Mouse (Mus musculus): ENCODE results near the gene Ms4a3. TPM values are rescaled to one million over a fixed set of nuclear protein-coding genes. Genes with fewer than 3 reads are reported as not detected.
A peak's percentile ranks its signal among the peaks of the same experiment; 100 is the strongest.

Gene Ms4a3
- polyA plus RNA-seq, 1 experiment from 2014 or later = not detected

- DNase-seq (ENCODE audit: low spot score) = no peak
- H3K9me3 ChIP-seq (replicated peaks) = no peaks in the 10 kb centered on the region
- no peak overlapping the region for H3K4me3 ChIP-seq
- H3K36me3 ChIP-seq = no peaks in the 10 kb centered on the region
- no peaks in the 10 kb centered on the region for H3K4me1 ChIP-seq
- WGBS = 67% methylated on average over 2 of the region's 2 CpGs
- no peaks in the 10 kb centered on the region for H3K27me3 ChIP-seq (ENCODE audit: low read depth, poor library complexity, severe bottlenecking)
- H3K27ac ChIP-seq (replicated peaks) = no peak overlapping the region
These were observed 25.8 kb downstream of the Ms4a3 start for GRCm38 (mm10) chr19:11614805-11615204.

- Histone ChIP-seq H3K27me3 (ENCODE audit: low read depth, poor library complexity, severe bottlenecking) (no peaks in the 10 kb centered on the region), H3K27ac (replicated peaks) (no peak overlapping the region), H3K4me3 (no peak overlapping the region), H3K36me3 (no peaks in the 10 kb centered on the region), H3K9me3 (replicated peaks) (no peaks in the 10 kb centered on the region), H3K4me1 (no peaks in the 10 kb centered on the region)
- WGBS = 88% methylated on average over 8 of the region's 8 CpGs
- no peak for DNase-seq (ENCODE audit: low spot score)
These were observed 26.7 kb downstream of the Ms4a3 start for GRCm38 (mm10) chr19:11613776-11614443.

GRCm38 (mm10) chr19:11613084-11613483 lies 27.6 kb downstream of the Ms4a3 start:
- Histone ChIP-seq H3K27me3 (ENCODE audit: low read depth, poor library complexity, severe bottlenecking) (no peaks in the 10 kb centered on the region), H3K36me3 (no peaks in the 10 kb centered on the region), H3K4me3 (no peak overlapping the region), H3K9me3 (replicated peaks) (no peaks in the 10 kb centered on the region), H3K4me1 (no peaks in the 10 kb centered on the region), H3K27ac (replicated peaks) (no peak overlapping the region)
- 91% methylated on average over 1 of the region's 1 CpGs for WGBS
- no peak for DNase-seq (ENCODE audit: low spot score)

GRCm38 (mm10) chr19:11612293-11612692 lies 28.4 kb downstream of the Ms4a3 start:
- no peak overlapping the region for H3K4me3 ChIP-seq
- WGBS = 68% methylated on average over 2 of the region's 2 CpGs
- no peak for DNase-seq (ENCODE audit: low spot score)
- no peaks in the 10 kb centered on the region for H3K4me1 ChIP-seq
- H3K27ac ChIP-seq (replicated peaks) = no peak overlapping the region
- H3K36me3 ChIP-seq = no peaks in the 10 kb centered on the region
- no peaks in the 10 kb centered on the region for H3K27me3 ChIP-seq (ENCODE audit: low read depth, poor library complexity, severe bottlenecking)
- H3K9me3 ChIP-seq (replicated peaks) = no peaks in the 10 kb centered on the region

- 25% methylated on average over 6 of the region's 6 CpGs for WGBS
- Histone ChIP-seq H3K4me3 (no peak overlapping the region), H3K9me3 (replicated peaks) (no peaks in the 10 kb centered on the region), H3K27me3 (ENCODE audit: low read depth, poor library complexity, severe bottlenecking) (no peaks in the 10 kb centered on the region), H3K36me3 (no peaks in the 10 kb centered on the region), H3K4me1 (no peaks in the 10 kb centered on the region), H3K27ac (replicated peaks) (no peak overlapping the region)
- DNase-seq (ENCODE audit: low spot score) = peak; percentile 13
These were observed 29.1 kb downstream of the Ms4a3 start for GRCm38 (mm10) chr19:11611541-11611945.

GRCm38 (mm10) chr19:11608172-11608571 lies 32.5 kb downstream of the Ms4a3 start:
- no peak overlapping the region for H3K27ac ChIP-seq (replicated peaks)
- H3K36me3 ChIP-seq = no peaks in the 10 kb centered on the region
- no peaks in the 10 kb centered on the region for H3K9me3 ChIP-seq (replicated peaks)
- peak; percentile 42 for DNase-seq (ENCODE audit: low spot score)
- 21% methylated on average over 1 of the region's 1 CpGs for WGBS
- no peak overlapping the region for H3K4me3 ChIP-seq
- H3K27me3 ChIP-seq (ENCODE audit: low read depth, poor library complexity, severe bottlenecking) = no peaks in the 10 kb centered on the region
- no peaks in the 10 kb centered on the region for H3K4me1 ChIP-seq

- H3K9me3 ChIP-seq (replicated peaks) = no peaks in the 10 kb centered on the region
- no peak within 1 kb of the TSS for H3K4me3 ChIP-seq
- no peaks in the 10 kb centered on the region for H3K4me1 ChIP-seq
- H3K36me3 ChIP-seq = no peaks in the 10 kb centered on the region
- H3K27ac ChIP-seq (replicated peaks) = no peak within 1 kb of the TSS
- no peak for DNase-seq (ENCODE audit: low spot score)
- H3K27me3 ChIP-seq (ENCODE audit: low read depth, poor library complexity, severe bottlenecking) = no peaks in the 10 kb centered on the region
- WGBS = 92% methylated on average over 2 of the region's 2 CpGs
These were observed 36.0 kb downstream of the Ms4a3 start, which contains the start of gene Ms4a6d for GRCm38 (mm10) chr19:11604603-11605002. Gene Ms4a6d, minus strand, starts transcription at chr19:11604849.

- H3K27me3 ChIP-seq (ENCODE audit: low read depth, poor library complexity, severe bottlenecking) = no peaks in the 10 kb centered on the region
- no peaks in the 10 kb centered on the region for H3K9me3 ChIP-seq (replicated peaks)
- no peak overlapping the region for H3K4me3 ChIP-seq
- 93% methylated on average over 2 of the region's 2 CpGs for WGBS
- no peak for DNase-seq (ENCODE audit: low spot score)
- no peaks in the 10 kb centered on the region for H3K36me3 ChIP-seq
- no peaks in the 10 kb centered on the region for H3K4me1 ChIP-seq
- H3K27ac ChIP-seq (replicated peaks) = no peak overlapping the region
These were observed 38.6 kb downstream of the Ms4a3 start for GRCm38 (mm10) chr19:11602026-11602425.

- 92% methylated on average over 3 of the region's 3 CpGs for WGBS
- no peak overlapping the region for H3K27ac ChIP-seq (replicated peaks)
- no peaks in the 10 kb centered on the region for H3K9me3 ChIP-seq (replicated peaks)
- H3K36me3 ChIP-seq = no peaks in the 10 kb centered on the region
- H3K4me1 ChIP-seq = no peaks in the 10 kb centered on the region
- no peaks in the 10 kb centered on the region for H3K27me3 ChIP-seq (ENCODE audit: low read depth, poor library complexity, severe bottlenecking)
- no peak overlapping the region for H3K4me3 ChIP-seq
- no peak for DNase-seq (ENCODE audit: low spot score)
These were observed 39.3 kb downstream of the Ms4a3 start for GRCm38 (mm10) chr19:11601349-11601748.

GRCm38 (mm10) chr19:11589891-11590449 lies 50.7 kb downstream of the Ms4a3 start:
- DNase-seq (ENCODE audit: low spot score) = no peak
- H3K4me1 ChIP-seq = no peaks in the 10 kb centered on the region
- WGBS = 69% methylated on average over 2 of the region's 2 CpGs
- no peaks in the 10 kb centered on the region for H3K27me3 ChIP-seq (ENCODE audit: low read depth, poor library complexity, severe bottlenecking)
- no peaks in the 10 kb centered on the region for H3K36me3 ChIP-seq
- H3K27ac ChIP-seq (replicated peaks) = no peak overlapping the region
- no peak overlapping the region for H3K4me3 ChIP-seq
- H3K9me3 ChIP-seq (replicated peaks) = no peaks in the 10 kb centered on the region

GRCm38 (mm10) chr19:11589205-11589604 lies 51.4 kb downstream of the Ms4a3 start:
- Histone ChIP-seq H3K27me3 (ENCODE audit: low read depth, poor library complexity, severe bottlenecking) (no peaks in the 10 kb centered on the region), H3K9me3 (replicated peaks) (no peaks in the 10 kb centered on the region), H3K4me3 (no peak overlapping the region), H3K27ac (replicated peaks) (no peak overlapping the region), H3K36me3 (no peaks in the 10 kb centered on the region), H3K4me1 (no peaks in the 10 kb centered on the region)
- no peak for DNase-seq (ENCODE audit: low spot score)
- WGBS = 76% methylated on average over 4 of the region's 4 CpGs
